Comparison of ENCODE assay signal across 9 mouse cellular contexts in the genomic region with DNA sequence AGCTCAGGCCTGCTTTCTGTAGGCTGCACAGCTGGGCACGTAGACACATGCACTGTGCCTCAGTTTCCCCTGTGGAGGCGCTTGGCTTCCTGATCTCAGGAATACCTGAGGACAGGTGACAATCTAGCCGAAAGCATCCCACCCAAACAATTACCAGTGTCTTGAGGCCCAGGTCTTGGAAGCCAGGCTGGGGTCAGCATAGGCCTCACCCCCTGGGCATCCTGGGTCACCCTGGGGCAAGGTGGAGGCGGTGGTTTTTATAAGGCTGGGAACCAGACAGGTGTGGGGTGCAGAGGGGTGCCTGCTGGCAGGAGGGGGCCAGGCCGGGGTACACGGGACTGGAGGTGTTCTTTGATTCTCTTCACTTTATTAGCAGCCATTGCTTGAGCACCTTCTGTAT.
DNase-seq lines count a peak whose midpoint lies in the region; ATAC-seq and TF ChIP-seq lines count a peak whose summit lies in the region.
"Had no signal": no experiment of that assay in that cellular context is flagged by ENCODE, and none has a peak within 500 bp of the region (broad histone marks: within the 10 kb centered on the region; RNA-seq: fewer than 3 reads in every experiment).

No protein-coding gene starts in this region.

- TF ChIP-seq CTCF in heart, postnatal 0 days (IDR thresholded peaks at IDR 0.05; ENCODE audit: low read depth), result no peak
- TF ChIP-seq CTCF in stomach, postnatal 0 days (IDR thresholded peaks at IDR 0.05; ENCODE audit: low read depth), result no peak

- H3K9me3 ChIP-seq in heart, postnatal 0 days (replicated peaks; ENCODE audit: control insufficient read depth, low read length), result no peaks in the 10 kb centered on the region
- H3K9me3 ChIP-seq in lung, embryonic 15.5 days, result no peaks in the 10 kb centered on the region
- H3K9me3 ChIP-seq in liver, embryonic 11.5 days (ENCODE audit: control insufficient read depth, low read length), result no peaks in the 10 kb centered on the region
- no peaks in the 10 kb centered on the region for H3K9me3 ChIP-seq in stomach, postnatal 0 days (ENCODE audit: control insufficient read depth, low read length)
- H3K9me3 ChIP-seq: forebrain, embryonic 12.5 days had no signal

- no peak for TF ChIP-seq EP300 in heart, postnatal 0 days (IDR thresholded peaks at IDR 0.05; ENCODE audit: low read depth)
- no peak for TF ChIP-seq EP300 in stomach, postnatal 0 days (optimal IDR thresholded peaks at IDR 0.05)

- no peak overlapping the region for H3K4me2 ChIP-seq in heart, postnatal 0 days (ENCODE audit: low read depth, low read length)
- H3K4me2 ChIP-seq in lung, embryonic 15.5 days, result no peak overlapping the region
- no peak overlapping the region for H3K4me2 ChIP-seq in liver, embryonic 11.5 days
- H3K4me2 ChIP-seq in stomach, postnatal 0 days (replicated peaks; ENCODE audit: low read depth), result no peak overlapping the region
- H3K4me2 ChIP-seq: forebrain, embryonic 12.5 days had no signal

- H3K4me1 ChIP-seq in heart, postnatal 0 days (ENCODE audit: control insufficient read depth, insufficient read depth), result peaks cover 10% of the 10 kb centered on the region
- peaks cover 39% of the 10 kb centered on the region for H3K4me1 ChIP-seq in lung, embryonic 15.5 days
- H3K4me1 ChIP-seq in liver, embryonic 11.5 days (replicated peaks; ENCODE audit: control insufficient read depth, insufficient read depth, low read length), result peaks cover 23% of the 10 kb centered on the region
- peaks cover 8% of the 10 kb centered on the region; the same call in 1 of the 2 replicates for H3K4me1 ChIP-seq in stomach, postnatal 0 days (replicated peaks; ENCODE audit: control insufficient read depth, insufficient read depth)

- H3K27ac ChIP-seq in heart, postnatal 0 days (ENCODE audit: low read depth), result peak overlapping the region; percentile 80
- peak overlapping the region; percentile 82 for H3K27ac ChIP-seq in lung, embryonic 15.5 days
- no peak overlapping the region; the same call in 1 of the 2 replicates for H3K27ac ChIP-seq in liver, embryonic 11.5 days (ENCODE audit: low read depth, low read length)
- peak overlapping the region; percentile 78 for H3K27ac ChIP-seq in stomach, postnatal 0 days (replicated peaks)
- H3K27ac ChIP-seq: forebrain, embryonic 12.5 days had no signal

- ATAC-seq in heart, postnatal 0 days (ENCODE audit: insufficient read depth, low read depth), result no peak
- no peak for ATAC-seq in lung, embryonic 15.5 days (ENCODE audit: borderline replicate concordance, extremely low read depth, low FRiP score, low TSS enrichment)
- ATAC-seq in liver, embryonic 11.5 days (replicated peaks; ENCODE audit: low FRiP score), result no peak
- no peak for ATAC-seq in stomach, postnatal 0 days (ENCODE audit: low FRiP score, low TSS enrichment)
- ATAC-seq: inflammation-experienced regulatory T-cells, adult 6 months had no signal

- 91% methylated on average over 6 of the region's 6 CpGs for WGBS in heart, postnatal 0 days
- 88% methylated on average over 6 of the region's 6 CpGs for WGBS in lung, embryonic 15.5 days
- 95% methylated on average over 6 of the region's 6 CpGs for WGBS in liver, embryonic 11.5 days
- WGBS in stomach, postnatal 0 days, result 90% methylated on average over 6 of the region's 6 CpGs

- H3K36me3 ChIP-seq in heart, postnatal 0 days (replicated peaks; ENCODE audit: control insufficient read depth, insufficient read depth, low read length), result no peaks in the 10 kb centered on the region
- H3K36me3 ChIP-seq in lung, embryonic 15.5 days, result no peaks in the 10 kb centered on the region
- no peaks in the 10 kb centered on the region for H3K36me3 ChIP-seq in liver, embryonic 11.5 days (ENCODE audit: control insufficient read depth, insufficient read depth, low read length)
- H3K36me3 ChIP-seq in stomach, postnatal 0 days (ENCODE audit: control insufficient read depth, insufficient read depth, low read length), result no peaks in the 10 kb centered on the region
- H3K36me3 ChIP-seq: forebrain, embryonic 12.5 days had no signal

- no peak overlapping the region for H3K4me3 ChIP-seq in heart, postnatal 0 days (ENCODE audit: low read depth, low read length)
- H3K4me3 ChIP-seq in lung, embryonic 15.5 days, result no peak overlapping the region
- no peak overlapping the region for H3K4me3 ChIP-seq in liver, embryonic 11.5 days (ENCODE audit: low read depth, low read length)
- H3K4me3 ChIP-seq in stomach, postnatal 0 days (ENCODE audit: low read depth, low read length), result no peak overlapping the region
- H3K4me3 ChIP-seq: forebrain, embryonic 12.5 days had no signal

- no peak for DNase-seq in heart, postnatal 0 days (ENCODE audit: low spot score)
- DNase-seq in heart, adult 18-20 months, result no peak
- DNase-seq in lung, postnatal 36 days, result no peak
- DNase-seq in liver, embryonic 11.5 days (ENCODE audit: low spot score), result no peak
- DNase-seq in stomach, postnatal 0 days (ENCODE audit: low spot score), result no peak
- DNase-seq in adrenal gland, adult 8-10 months, result no peak

- no peaks in the 10 kb centered on the region for H3K27me3 ChIP-seq in heart, postnatal 0 days (ENCODE audit: control insufficient read depth, insufficient read depth, low read length)
- no peaks in the 10 kb centered on the region for H3K27me3 ChIP-seq in lung, embryonic 15.5 days
- H3K27me3 ChIP-seq in liver, embryonic 11.5 days (replicated peaks; ENCODE audit: control insufficient read depth, insufficient read depth, low read length), result no peaks in the 10 kb centered on the region
- H3K27me3 ChIP-seq in stomach, postnatal 0 days (ENCODE audit: control insufficient read depth, insufficient read depth, low read length), result no peaks in the 10 kb centered on the region
- H3K27me3 ChIP-seq: forebrain, embryonic 12.5 days had no signal

- no peak overlapping the region for H3K9ac ChIP-seq in heart, postnatal 0 days (replicated peaks; ENCODE audit: low read depth, low read length)
- no peak overlapping the region for H3K9ac ChIP-seq in lung, embryonic 15.5 days
- peak overlapping the region; percentile 66; the same call in 1 of the 2 replicates for H3K9ac ChIP-seq in liver, embryonic 11.5 days (ENCODE audit: low read depth, low read length)
- no peak overlapping the region for H3K9ac ChIP-seq in stomach, postnatal 0 days (ENCODE audit: low read length)
- H3K9ac ChIP-seq: forebrain, embryonic 12.5 days had no signal
